Mouse (Mus musculus) intestine, postnatal 0 days (tissue): ENCODE data around the gene Srrm4. TPM values are rescaled to one million over a fixed set of nuclear protein-coding genes. Genes with fewer than 3 reads are reported as not detected.

Experiments
- ATAC-seq: fragments of 200-750 bp; cut with Nextera tagmentation; 2 replicates; pipeline ENCODE4 v1.8.0; 2017; ENCODE audit warnings: mild to moderate bottlenecking, moderate TSS enrichment, moderate library complexity
- H3K27ac ChIP-seq: fragments of 300-500 bp; sonication (generic); 2 replicates; pipeline ENCODE4 v1.5.1; 2014; ENCODE audit warnings: mild to moderate bottlenecking, low read depth, low read length, moderate library complexity
- H3K27me3 ChIP-seq: fragments of 300-500 bp; sonication (generic); replicated peaks from 2 replicates; pipeline ENCODE4 v1.6.1; 2014; ENCODE audit warnings: low read length, mixed read lengths; ENCODE audit not compliant: control insufficient read depth, insufficient read depth
- H3K36me3 ChIP-seq: fragments of 300-500 bp; sonication (generic); 2 replicates; pipeline ENCODE4 v1.6.1; 2014; ENCODE audit warnings: mild to moderate bottlenecking, moderate library complexity; ENCODE audit not compliant: control insufficient read depth, insufficient read depth
- H3K4me1 ChIP-seq: fragments of 300-500 bp; sonication (generic); replicated peaks from 2 replicates; pipeline ENCODE4 v1.6.1; 2014; ENCODE audit warnings: antibody characterized with exemption, low read length, mixed read lengths; ENCODE audit not compliant: control insufficient read depth, insufficient read depth
- H3K4me2 ChIP-seq: fragments of 300-500 bp; sonication (generic); replicated peaks from 2 replicates; pipeline ENCODE4 v1.6.1; 2014; ENCODE audit warnings: low read depth, mild to moderate bottlenecking, moderate library complexity
- H3K4me3 ChIP-seq: fragments of 300-500 bp; sonication (generic); 2 replicates; pipeline ENCODE4 v1.5.1; 2014; ENCODE audit warnings: low read depth, low read length
- H3K9ac ChIP-seq: fragments of 300-500 bp; sonication (generic); 2 replicates; pipeline ENCODE4 v1.6.1; 2014; ENCODE audit warnings: mild to moderate bottlenecking, low read depth, low read length
- H3K9me3 ChIP-seq: fragments of 300-500 bp; sonication (generic); 2 replicates; pipeline ENCODE4 v1.6.1; 2016; ENCODE audit warnings: mixed run types; ENCODE audit not compliant: control insufficient read depth
- CTCF ChIP-seq: sonication (generic); IDR thresholded peaks from 2 replicates; pipeline ENCODE4 v1.5.1; 2016; ENCODE audit warnings: low read depth, mild to moderate bottlenecking, control low read depth, antibody characterized with exemption, moderate library complexity
- WGBS: fragments of 180-500 bp; shearing (Covaris S2); extraction: QIAGEN DNeasy Blood & Tissue Kit; methylation state at CpG from one replicate; pipeline ENCODE4 v1.1.7; 2014; 5-methylcytosine and 5-hydroxymethylcytosine counted together
- polyA plus RNA-seq: library from polyadenylated mRNA; unstranded; fragments of >200 nt; fragmentation: Nextera tagmentation; extraction: Ambion mirVana; gene quantifications from 2 replicates; pipeline ENCODE4 v1.2.1, GENCODE M21; 2015

The Srrm4 gene
- polyA plus RNA-seq, 1 experiment from 2014 or later: 0.52 TPM

DNA sequence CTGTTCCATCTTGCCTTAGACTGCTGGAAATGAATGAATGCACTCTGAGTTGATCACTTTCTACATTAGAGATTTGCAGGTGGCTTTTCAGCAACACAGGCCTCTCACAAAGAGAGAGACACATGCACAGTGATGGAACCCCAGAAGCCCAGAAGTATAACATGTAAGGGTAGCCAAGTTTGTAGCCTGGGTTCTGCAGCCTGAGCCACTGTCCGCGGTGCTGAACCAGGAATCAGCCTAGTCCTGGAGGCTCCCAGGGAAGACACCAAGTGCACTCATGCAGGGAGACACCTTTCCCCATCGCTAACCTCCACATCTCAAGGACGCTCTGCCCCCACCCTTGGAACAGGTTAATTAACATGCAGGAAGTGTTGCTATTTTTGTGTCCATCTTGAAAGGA, 73.6 kb downstream of the Srrm4 start:
- Histone ChIP-seq H3K4me2 (no peak overlapping the region), H3K27me3 (no peaks in the 10 kb centered on the region), H3K9me3 (no peaks in the 10 kb centered on the region), H3K4me3 (no peak overlapping the region), H3K4me1 (no peaks in the 10 kb centered on the region), H3K36me3 (no peaks in the 10 kb centered on the region), H3K27ac (no peak overlapping the region), H3K9ac (no peak overlapping the region)
- no peak for ATAC-seq
- WGBS: 23% methylated on average over 4 of the region's 4 CpGs
- TF ChIP-seq CTCF: no peak

DNA sequence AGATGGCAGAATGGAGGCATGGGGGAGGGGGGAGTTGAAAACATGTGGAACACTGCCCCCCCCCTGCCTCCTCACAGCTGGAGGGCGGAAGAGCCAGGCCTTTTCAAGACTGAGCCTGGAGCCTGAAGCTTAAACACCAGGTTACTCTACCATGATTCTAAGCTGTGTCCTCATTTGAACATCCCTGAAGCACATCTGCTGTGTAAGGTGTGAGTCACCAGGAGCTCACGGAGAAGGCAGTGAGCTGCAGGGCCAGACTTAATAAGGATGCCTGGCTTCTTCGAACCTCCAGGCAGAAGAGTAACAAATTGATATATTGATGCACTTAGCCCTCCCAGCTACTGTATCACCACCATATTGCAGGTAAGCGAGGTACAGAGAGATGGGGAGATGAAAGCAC, 79.5 kb downstream of the Srrm4 start:
- Histone ChIP-seq H3K9ac (no peak overlapping the region), H3K4me2 (no peak overlapping the region), H3K4me1 (no peaks in the 10 kb centered on the region), H3K36me3 (no peaks in the 10 kb centered on the region), H3K27me3 (no peaks in the 10 kb centered on the region), H3K4me3 (no peak overlapping the region), H3K27ac (no peak overlapping the region), H3K9me3 (no peaks in the 10 kb centered on the region)
- ATAC-seq: no peak
- no peak for TF ChIP-seq CTCF
- 65% methylated on average over 4 of the region's 4 CpGs for WGBS

DNA sequence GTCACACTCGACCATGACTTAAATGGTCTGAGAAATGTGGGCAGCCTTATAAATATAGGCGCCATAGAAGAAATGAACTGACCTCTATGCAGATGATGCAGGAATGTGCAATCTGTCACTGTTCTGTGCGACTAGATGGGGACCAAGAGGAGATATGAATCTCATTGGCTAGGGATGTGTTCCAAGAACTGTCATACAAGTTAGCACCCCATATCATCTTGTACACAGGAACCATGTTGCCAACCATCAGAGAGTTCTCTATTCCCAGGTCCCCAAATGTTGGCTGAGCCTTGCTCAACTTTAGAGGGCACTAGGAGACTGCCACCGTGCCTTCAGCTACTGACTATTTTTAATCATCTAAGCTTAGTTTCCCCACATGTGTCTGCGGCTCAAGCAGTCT, 81.4 kb downstream of the Srrm4 start:
- Histone ChIP-seq H3K4me1 (no peaks in the 10 kb centered on the region), H3K27ac (no peak overlapping the region), H3K36me3 (no peaks in the 10 kb centered on the region), H3K4me3 (no peak overlapping the region), H3K9ac (no peak overlapping the region), H3K4me2 (no peak overlapping the region), H3K9me3 (no peaks in the 10 kb centered on the region), H3K27me3 (no peaks in the 10 kb centered on the region)
- 74% methylated on average over 5 of the region's 5 CpGs for WGBS
- no peak for ATAC-seq
- TF ChIP-seq CTCF: no peak

DNA sequence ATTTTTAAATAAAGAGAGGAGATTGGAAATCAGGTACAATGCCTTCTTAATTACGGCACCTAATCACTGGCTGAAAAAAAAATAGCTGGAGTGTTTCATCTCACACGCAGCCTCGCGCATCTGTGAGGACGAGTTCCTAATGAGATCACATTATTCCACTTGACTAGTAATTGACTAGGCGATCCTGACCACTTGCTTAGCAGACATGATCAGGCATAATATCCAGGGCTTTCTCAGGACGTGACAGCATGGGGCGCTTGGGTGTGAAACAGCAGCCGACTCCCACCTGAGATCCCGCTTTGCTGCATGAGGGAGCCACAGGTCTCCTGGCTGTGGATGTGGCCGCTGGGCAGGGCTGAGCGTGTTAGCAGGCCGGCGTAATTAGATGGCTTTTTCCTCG, 90.3 kb downstream of the Srrm4 start:
- Histone ChIP-seq H3K27me3 (no peaks in the 10 kb centered on the region), H3K9ac (no peak overlapping the region), H3K36me3 (no peaks in the 10 kb centered on the region), H3K4me1 (no peaks in the 10 kb centered on the region), H3K27ac (no peak overlapping the region), H3K4me3 (no peak overlapping the region), H3K9me3 (no peaks in the 10 kb centered on the region), H3K4me2 (no peak overlapping the region)
- WGBS: 69% methylated on average over 15 of the region's 15 CpGs
- no peak for TF ChIP-seq CTCF
- ATAC-seq: no peak

DNA sequence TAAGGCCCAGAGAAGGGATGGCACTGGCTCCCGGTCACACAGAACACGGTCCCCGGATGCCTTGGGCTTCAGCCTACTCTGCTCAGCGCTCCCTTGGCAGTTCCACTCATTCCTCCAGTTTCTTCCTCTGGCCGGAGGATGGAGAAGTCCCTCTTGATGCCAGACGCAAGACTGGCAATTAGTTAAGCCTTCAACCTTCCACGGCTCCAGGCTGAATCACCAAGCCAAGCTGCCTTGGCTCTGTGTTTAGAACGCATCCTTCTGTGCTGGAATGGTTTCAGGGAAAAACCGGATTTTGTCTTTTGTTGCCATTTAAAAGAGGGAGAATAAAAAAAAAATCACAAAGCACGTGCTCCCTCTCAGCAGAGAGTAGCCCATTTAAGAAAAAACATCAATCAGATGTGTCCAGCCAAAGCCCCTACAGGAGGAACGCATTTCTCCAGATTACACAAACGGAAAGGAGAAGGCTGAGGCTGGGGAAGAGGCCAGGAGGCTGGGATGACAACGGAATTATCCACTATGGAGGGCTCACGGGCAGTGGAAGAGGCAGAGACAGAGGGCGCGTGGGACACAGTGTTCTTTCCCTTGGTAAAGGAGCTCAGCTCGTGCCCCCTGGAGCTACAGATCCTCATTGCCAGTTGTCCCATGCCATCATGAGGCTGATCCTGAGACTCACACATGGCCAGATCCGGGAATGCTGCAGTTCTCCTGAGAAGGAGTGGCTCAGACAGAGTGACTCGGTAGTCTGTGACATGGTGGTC, 92.6 kb downstream of the Srrm4 start:
- no peaks in the 10 kb centered on the region for H3K4me1 ChIP-seq
- no peak overlapping the region for H3K9ac ChIP-seq
- no peak for TF ChIP-seq CTCF
- no peaks in the 10 kb centered on the region for H3K36me3 ChIP-seq
- H3K4me2 ChIP-seq: no peak overlapping the region
- no peaks in the 10 kb centered on the region for H3K9me3 ChIP-seq
- H3K4me3 ChIP-seq: no peak overlapping the region
- 73% methylated on average over 19 of the region's 19 CpGs for WGBS
- H3K27me3 ChIP-seq: no peaks in the 10 kb centered on the region
- no peak overlapping the region for H3K27ac ChIP-seq
- no peak for ATAC-seq

DNA sequence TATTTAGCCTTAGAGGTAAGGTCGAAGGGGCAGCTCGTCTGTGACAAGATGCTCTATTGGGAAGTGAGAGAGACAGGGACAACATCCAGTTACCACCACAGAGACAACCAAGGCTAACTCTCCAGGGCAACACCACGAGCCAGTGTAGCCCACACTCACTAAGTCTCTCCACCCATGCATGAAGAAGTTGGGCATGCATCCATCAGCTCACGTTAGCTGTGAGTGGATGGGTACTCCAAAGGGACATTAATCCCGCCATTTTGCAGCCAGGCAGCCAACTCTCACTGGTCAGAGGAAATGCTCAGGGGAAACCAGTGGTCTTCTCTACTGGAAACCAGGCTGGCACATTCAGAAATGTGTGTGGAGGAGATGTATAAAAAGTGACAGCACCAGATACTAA, 93.8 kb downstream of the Srrm4 start:
- WGBS: 88% methylated on average over 5 of the region's 5 CpGs
- Histone ChIP-seq H3K9me3 (no peaks in the 10 kb centered on the region), H3K4me2 (no peak overlapping the region), H3K4me1 (no peaks in the 10 kb centered on the region), H3K27ac (no peak overlapping the region), H3K27me3 (no peaks in the 10 kb centered on the region), H3K36me3 (no peaks in the 10 kb centered on the region), H3K4me3 (no peak overlapping the region), H3K9ac (no peak overlapping the region)
- TF ChIP-seq CTCF: no peak
- no peak for ATAC-seq
